Mouse (Mus musculus) cortical plate, adult 2 months (tissue): ENCODE measurements around the gene Gatm.

ENCODE experiments used
- CTCF ChIP-seq: fragments of 200-500 bp; IDR thresholded peaks from 2 replicates; pipeline ENCODE4 v1.5.1; 2011; ENCODE audit warnings: mild to moderate bottlenecking, control low read depth, low read length; ENCODE audit not compliant: insufficient read depth; ENCODE audit errors: extremely low read depth
- POLR2A ChIP-seq: fragments of 200-500 bp; IDR thresholded peaks from 2 replicates; pipeline ENCODE4 v1.6.1; 2011; ENCODE audit warnings: mild to moderate bottlenecking, low read length, control low read depth; ENCODE audit not compliant: insufficient read depth; ENCODE audit errors: extremely low read depth

GRCm38 (mm10) chr2:122652096-122653084, 41.3 kb upstream of the Gatm start:
- TF ChIP-seq CTCF, result no peak
- TF ChIP-seq POLR2A, result no peak
